20 mouse cellular contexts compared by ENCODE assay signal in genomic region chr1:137963656-137964055, GRCm38 (mm10).
DNase-seq lines count a peak whose midpoint lies in the region; ATAC-seq and TF ChIP-seq lines count a peak whose summit lies in the region.
"Had no signal": no experiment of that assay in that cellular context is flagged by ENCODE, and none has a peak within 500 bp of the region (broad histone marks: within the 10 kb centered on the region; RNA-seq: fewer than 3 reads in every experiment).

No protein-coding gene starts in this region.

- H3K27ac ChIP-seq in cerebellum, adult 2 months (ENCODE audit: insufficient read depth, low read length), result peak overlapping the region; percentile 58; the same call in 1 of the 2 replicates
- H3K27ac ChIP-seq in forebrain, postnatal 0 days (ENCODE audit: low read depth, low read length), result 0 out of 2 replicates have a peak overlapping the region, but pooled peaks have one; percentile 47
- no peak overlapping the region for H3K27ac ChIP-seq in forebrain, embryonic 11.5 days (ENCODE audit: low read depth, low read length)
- H3K27ac ChIP-seq in midbrain, embryonic 16.5 days (ENCODE audit: low read length), result 0 out of 2 replicates have a peak overlapping the region, but pooled peaks have one; percentile 1
- H3K27ac ChIP-seq in midbrain, embryonic 10.5 days (replicated peaks), result no peak overlapping the region
- H3K27ac ChIP-seq: embryonic facial prominence, embryonic 10.5 days; forebrain, embryonic 12.5 days; heart, adult 2 months; heart, embryonic 15.5 days; hindbrain, embryonic 13.5 days; hindbrain, postnatal 0 days had no signal

- H3K9ac ChIP-seq in forebrain, postnatal 0 days, result no peak overlapping the region
- H3K9ac ChIP-seq in forebrain, embryonic 11.5 days (ENCODE audit: low read length), result no peak overlapping the region
- no peak overlapping the region for H3K9ac ChIP-seq in midbrain, embryonic 16.5 days (ENCODE audit: low read depth, low read length)
- H3K9ac ChIP-seq: forebrain, embryonic 12.5 days; heart, embryonic 15.5 days; hindbrain, embryonic 13.5 days had no signal

- TF ChIP-seq CTCF in cerebellum, adult 2 months (IDR thresholded peaks at IDR 0.05; ENCODE audit: borderline replicate concordance, insufficient read depth, low read depth, low read length), result no peak
- no peak for TF ChIP-seq CTCF in forebrain, postnatal 0 days (IDR thresholded peaks at IDR 0.05; ENCODE audit: low read depth)

- peak in 1 of 2 experiments; percentile 33 for DNase-seq in cerebellum, adult 2 months
- no peak for DNase-seq in cerebellum, postnatal 4 days (ENCODE audit: low spot score in 2 of 2)
- no peak for DNase-seq in forebrain, postnatal 0 days
- no peak for DNase-seq in forebrain, embryonic 11.5 days (ENCODE audit: low spot score)
- no peak for DNase-seq in midbrain, embryonic 10.5 days (ENCODE audit: low spot score)
- peak; percentile 86 for DNase-seq in retina, postnatal 1 day
- no peak for DNase-seq in kidney, postnatal 36 days
- DNase-seq: adrenal gland, postnatal 14 days; cerebellum, adult 18-20 months; gastrocnemius, postnatal 10 days; heart, adult 2 months; heart, postnatal 14 days had no signal

- no peaks in the 10 kb centered on the region for H3K9me3 ChIP-seq in forebrain, postnatal 0 days (ENCODE audit: low read length)
- H3K9me3 ChIP-seq in forebrain, embryonic 11.5 days (ENCODE audit: control insufficient read depth, low read length), result no peaks in the 10 kb centered on the region
- H3K9me3 ChIP-seq in midbrain, embryonic 16.5 days (replicated peaks; ENCODE audit: control insufficient read depth, low read length, poor library complexity, severe bottlenecking), result no peaks in the 10 kb centered on the region
- H3K9me3 ChIP-seq in midbrain, embryonic 10.5 days (replicated peaks), result no peaks in the 10 kb centered on the region
- H3K9me3 ChIP-seq: embryonic facial prominence, embryonic 10.5 days; forebrain, embryonic 12.5 days; heart, embryonic 15.5 days; hindbrain, embryonic 13.5 days had no signal

- H3K4me3 ChIP-seq in cerebellum, adult 2 months (replicated peaks; ENCODE audit: insufficient read depth, low read depth, low read length), result no peak overlapping the region
- H3K4me3 ChIP-seq in forebrain, postnatal 0 days (ENCODE audit: low read depth, low read length), result no peak overlapping the region
- H3K4me3 ChIP-seq in forebrain, embryonic 11.5 days (ENCODE audit: low read depth, low read length), result no peak overlapping the region
- no peak overlapping the region for H3K4me3 ChIP-seq in midbrain, embryonic 16.5 days (ENCODE audit: low read depth, low read length)
- H3K4me3 ChIP-seq in midbrain, embryonic 10.5 days, result no peak overlapping the region
- H3K4me3 ChIP-seq: embryonic facial prominence, embryonic 10.5 days; erythroblast, embryonic 14.5 days; forebrain, embryonic 12.5 days; heart, adult 2 months; heart, embryonic 15.5 days; hindbrain, embryonic 13.5 days had no signal

- no peak overlapping the region for H3K4me2 ChIP-seq in forebrain, postnatal 0 days (ENCODE audit: low read depth)
- no peak overlapping the region for H3K4me2 ChIP-seq in forebrain, embryonic 11.5 days (ENCODE audit: low read depth, low read length, severe bottlenecking)
- no peak overlapping the region for H3K4me2 ChIP-seq in midbrain, embryonic 16.5 days (ENCODE audit: low read length)
- H3K4me2 ChIP-seq: forebrain, embryonic 12.5 days; heart, embryonic 11.5 days; heart, embryonic 15.5 days; hindbrain, embryonic 13.5 days had no signal

- no peak for TF ChIP-seq POLR2A in cerebellum, adult 2 months (IDR thresholded peaks at IDR 0.05; ENCODE audit: borderline replicate concordance, insufficient read depth, low read length)

- H3K27me3 ChIP-seq in cerebellum, adult 2 months (ENCODE audit: control insufficient read depth, insufficient read depth, low read length), result no peaks in the 10 kb centered on the region
- no peaks in the 10 kb centered on the region for H3K27me3 ChIP-seq in forebrain, postnatal 0 days (ENCODE audit: insufficient read depth, low read length)
- no peaks in the 10 kb centered on the region for H3K27me3 ChIP-seq in forebrain, embryonic 11.5 days (ENCODE audit: control insufficient read depth, insufficient read depth, low read length)
- no peaks in the 10 kb centered on the region for H3K27me3 ChIP-seq in midbrain, embryonic 16.5 days (ENCODE audit: control insufficient read depth, insufficient read depth, low read depth, low read length)
- no peaks in the 10 kb centered on the region for H3K27me3 ChIP-seq in midbrain, embryonic 10.5 days (ENCODE audit: low read depth, poor library complexity, severe bottlenecking)
- H3K27me3 ChIP-seq: forebrain, embryonic 12.5 days; heart, embryonic 15.5 days; hindbrain, embryonic 13.5 days had no signal

- 0 out of 2 replicates have a peak, but pooled peaks cover 4% of the 10 kb centered on the region for H3K36me3 ChIP-seq in forebrain, postnatal 0 days (ENCODE audit: insufficient read depth)
- no peaks in the 10 kb centered on the region; the same call in 1 of the 2 replicates for H3K36me3 ChIP-seq in forebrain, embryonic 11.5 days (ENCODE audit: control insufficient read depth, insufficient read depth, low read length)
- 0 out of 2 replicates have a peak, but pooled peaks cover 4% of the 10 kb centered on the region for H3K36me3 ChIP-seq in midbrain, embryonic 16.5 days (ENCODE audit: control insufficient read depth, insufficient read depth, low read length)
- H3K36me3 ChIP-seq in midbrain, embryonic 10.5 days, result peaks cover 53% of the 10 kb centered on the region

- ATAC-seq in forebrain, postnatal 0 days, result no peak
- ATAC-seq in forebrain, embryonic 11.5 days (replicated peaks; ENCODE audit: low FRiP score), result no peak
- peak; percentile 37; the same call in 1 of the 2 replicates for ATAC-seq in midbrain, embryonic 16.5 days
- ATAC-seq: hindbrain, postnatal 0 days had no signal

- WGBS in cerebellum, adult 2 months, result 37% methylated on average over 6 of the region's 6 CpGs
- 73% methylated on average over 6 of the region's 6 CpGs for WGBS in forebrain, postnatal 0 days
- WGBS in forebrain, embryonic 11.5 days, result 87% methylated on average over 6 of the region's 6 CpGs
- WGBS in midbrain, embryonic 16.5 days, result 62% methylated on average over 6 of the region's 6 CpGs
- WGBS in midbrain, embryonic 10.5 days, result 79% methylated on average over 6 of the region's 6 CpGs

- H3K4me1 ChIP-seq in cerebellum, adult 2 months (ENCODE audit: control insufficient read depth, insufficient read depth, low read length), result peaks cover 7% of the 10 kb centered on the region; the same call in 1 of the 2 replicates
- H3K4me1 ChIP-seq in forebrain, postnatal 0 days (ENCODE audit: insufficient read depth), result peaks cover 11% of the 10 kb centered on the region; the same call in 1 of the 2 replicates
- no peaks in the 10 kb centered on the region for H3K4me1 ChIP-seq in forebrain, embryonic 11.5 days (replicated peaks; ENCODE audit: control insufficient read depth, insufficient read depth, low read length)
- peaks cover 7% of the 10 kb centered on the region; the same call in 1 of the 2 replicates for H3K4me1 ChIP-seq in midbrain, embryonic 16.5 days (ENCODE audit: control insufficient read depth, insufficient read depth, low read length)
- H3K4me1 ChIP-seq in midbrain, embryonic 10.5 days, result peaks cover 17% of the 10 kb centered on the region; the same call in 1 of the 2 replicates
- H3K4me1 ChIP-seq: embryonic facial prominence, embryonic 10.5 days; heart, embryonic 15.5 days had no signal

Comparison
In these comparisons a context has a peak if more than half of its experiments do, and no peak if none do; other contexts are left out.
1. H3K27ac ChIP-seq: peak in cerebellum, adult 2 months (single experiment), forebrain, postnatal 0 days (single experiment) and midbrain, embryonic 16.5 days (single experiment); none in forebrain, embryonic 11.5 days (single experiment) and midbrain, embryonic 10.5 days (single experiment).